Mouse (Mus musculus): ENCODE results near the gene Map7d2.
"Not testable (repeated sequence)": the region's sequence is repeated elsewhere in the genome, so short reads cannot be mapped to it uniquely, and the experiment has no call there.

Map7d2 gene

GRCm38 (mm10) chrX:159414130-159414828 is at the start of gene Map7d2:
Gene Map7d2 (plus strand): TSS chrX:159414572.
- in situ Hi-C loops (cut with MseI, MboI) = no loop called here

- in situ Hi-C loops (cut with MseI, MboI) = no loop called here
These were observed 42.3 kb upstream of the Map7d2 start, which contains the start of gene Eif1ax for GRCm38 (mm10) chrX:159371831-159372752. Gene Eif1ax (plus strand): TSS chrX:159372178.

GRCm38 (mm10) chrX:159372753-159373144 is 41.6 kb upstream of the Map7d2 start:
- in situ Hi-C loops (cut with MseI, MboI) = no loop called here

DNA sequence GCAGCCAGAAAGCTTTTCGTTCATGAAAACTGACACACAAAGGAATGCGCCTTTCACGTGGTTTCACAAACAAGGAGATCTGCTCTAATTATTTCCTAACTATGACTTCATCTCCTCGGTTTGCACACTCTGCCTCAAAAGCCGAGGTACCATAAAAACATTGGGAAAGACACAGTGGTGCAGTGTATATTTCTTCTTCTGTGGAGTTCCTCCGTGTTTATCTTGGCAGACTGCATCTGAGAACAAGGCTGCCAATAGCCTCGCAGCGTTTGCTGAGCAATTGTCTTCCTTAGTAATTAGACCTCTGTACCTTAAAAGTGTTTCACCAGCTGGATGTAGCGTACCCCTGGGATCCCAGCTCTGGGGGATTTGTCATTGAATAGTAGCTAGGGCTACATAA is 27.3 kb upstream of the Map7d2 start:
- in situ Hi-C loops (cut with MseI, MboI) = no loop called here

DNA sequence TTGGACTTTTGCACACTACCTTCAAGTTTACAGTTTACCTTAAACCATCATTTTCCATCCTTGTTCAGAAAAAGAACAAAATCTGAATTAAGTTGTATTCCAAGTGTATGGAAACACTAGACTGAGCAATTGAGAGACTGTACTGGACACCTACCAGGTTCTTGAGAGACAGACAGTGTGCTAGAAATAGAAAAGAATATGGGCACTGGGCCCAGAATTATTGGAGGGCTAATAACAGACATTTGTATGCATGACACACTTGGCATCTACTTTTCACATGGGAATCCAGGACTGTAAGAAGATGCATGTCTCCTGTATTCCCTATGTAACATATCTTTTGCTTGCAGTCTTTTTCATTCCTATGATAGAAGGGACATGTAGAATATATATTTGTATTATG is 25.4 kb upstream of the Map7d2 start:
- in situ Hi-C loops (cut with MseI, MboI) = no loop called here

- in situ Hi-C loops (cut with MseI, MboI) = no loop called here
These were observed 23.9 kb upstream of the Map7d2 start for GRCm38 (mm10) chrX:159390347-159390962.

- in situ Hi-C loops (cut with MseI, MboI) = no loop called here
These were observed 23.1 kb upstream of the Map7d2 start for GRCm38 (mm10) chrX:159391239-159391638.

- in situ Hi-C loops (cut with MseI, MboI) = no loop called here
These were observed 5.1 kb upstream of the Map7d2 start for GRCm38 (mm10) chrX:159409253-159409652.

DNA sequence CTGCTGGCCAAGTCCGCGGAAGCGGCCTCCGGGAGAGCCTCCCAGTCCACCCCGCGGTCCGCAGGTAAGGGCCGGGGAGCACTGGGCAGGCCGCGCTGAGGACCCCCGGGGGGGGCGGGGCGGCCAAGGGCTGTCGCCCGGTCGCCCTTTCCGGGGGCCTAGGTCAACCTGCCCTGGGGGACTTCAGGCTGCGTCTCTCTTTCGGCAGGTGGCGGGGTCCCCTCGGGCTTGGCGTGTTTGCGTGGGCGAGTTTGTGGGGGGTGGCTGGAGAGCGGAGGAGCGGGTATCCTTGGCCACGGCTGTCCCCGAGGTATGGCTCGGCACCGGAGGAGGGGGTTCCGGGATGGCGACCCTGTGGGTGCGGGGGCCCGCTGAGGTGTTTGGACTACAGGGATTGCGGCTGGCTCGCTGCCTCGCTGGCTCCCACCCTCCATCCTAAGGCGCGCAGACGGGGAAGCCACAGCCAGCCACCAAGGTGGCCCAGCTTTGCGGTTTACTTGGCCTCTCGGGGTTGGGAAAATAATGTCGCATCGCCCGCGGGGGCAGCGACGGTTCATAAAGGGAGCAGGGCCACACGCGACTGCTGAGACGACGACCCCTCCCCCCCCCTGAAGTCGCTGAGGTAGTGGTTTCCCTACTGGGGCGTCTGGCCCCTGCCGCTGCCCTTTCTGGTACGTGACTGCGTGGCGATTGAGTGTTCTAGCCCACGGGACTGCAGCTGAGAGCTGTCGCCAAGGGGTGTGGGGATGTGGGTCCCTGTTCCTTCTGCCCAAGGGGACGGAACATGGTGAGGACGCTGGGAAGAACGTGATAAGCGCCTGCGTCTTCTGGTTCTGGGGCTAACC is 679 bp downstream of the Map7d2 start:
- in situ Hi-C loops (cut with MseI, MboI) = no loop called here

GRCm38 (mm10) chrX:159430507-159430906 is 16.1 kb downstream of the Map7d2 start:
- in situ Hi-C loops (cut with MseI, MboI) = not testable (repeated sequence)

GRCm38 (mm10) chrX:159442128-159442527 is 27.8 kb downstream of the Map7d2 start:
- in situ Hi-C loops (cut with MseI, MboI) = no loop called here

GRCm38 (mm10) chrX:159447133-159447532 is 32.8 kb downstream of the Map7d2 start:
- in situ Hi-C loops (cut with MseI, MboI) = no loop called here

- in situ Hi-C loops (cut with MseI, MboI) = no loop called here
These were observed 44.8 kb downstream of the Map7d2 start for GRCm38 (mm10) chrX:159459006-159459654.

DNA sequence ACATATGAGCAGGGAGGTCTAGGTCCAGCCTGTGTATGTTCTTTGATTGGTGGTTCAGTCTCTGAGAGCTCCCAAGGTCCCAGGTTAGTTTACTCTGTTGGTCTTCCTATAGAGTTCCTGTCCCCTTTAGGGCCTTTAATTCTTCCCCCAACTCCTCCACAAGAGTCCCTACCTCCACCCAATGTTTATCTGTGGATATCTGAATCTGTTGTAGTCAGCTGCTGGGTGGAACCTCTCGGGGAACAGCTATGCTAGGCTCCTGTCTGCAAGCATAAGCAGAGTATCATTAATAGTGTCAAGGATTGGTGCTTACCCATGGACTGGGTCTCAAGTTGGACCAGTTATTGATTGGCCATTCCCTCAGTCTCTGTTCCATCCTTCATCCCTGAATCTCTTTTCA is 60.4 kb downstream of the Map7d2 start:
- in situ Hi-C loops (cut with MseI, MboI) = no loop called here

- in situ Hi-C loops (cut with MseI, MboI) = not testable (repeated sequence)
These were observed 64.0 kb downstream of the Map7d2 start for GRCm38 (mm10) chrX:159478243-159478940.

DNA sequence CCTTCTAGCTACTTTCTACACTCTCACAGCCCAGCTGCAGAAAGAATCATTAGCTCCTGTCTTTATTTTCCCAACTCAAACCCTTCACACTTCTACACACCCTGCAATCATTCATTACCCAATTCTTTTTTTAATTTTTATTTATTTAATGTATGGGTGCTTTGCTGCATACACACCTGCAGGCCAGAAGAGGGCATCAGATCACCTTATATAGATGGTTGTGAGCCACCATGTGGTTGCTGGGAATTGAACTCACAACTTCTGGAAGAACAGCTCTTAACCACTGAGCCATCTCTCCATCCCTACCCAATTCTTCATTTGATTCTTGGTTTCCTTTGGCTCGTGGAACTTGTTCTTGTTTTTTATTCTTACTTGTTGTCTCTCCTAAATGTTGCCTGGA is 69.9 kb downstream of the Map7d2 start:
- in situ Hi-C loops (cut with MseI, MboI) = loop anchor here in 1 of 2 experiments (10.0 kb wide), 1 partner anchor 121 kb away; no protein-coding TSS in a partner anchor

DNA sequence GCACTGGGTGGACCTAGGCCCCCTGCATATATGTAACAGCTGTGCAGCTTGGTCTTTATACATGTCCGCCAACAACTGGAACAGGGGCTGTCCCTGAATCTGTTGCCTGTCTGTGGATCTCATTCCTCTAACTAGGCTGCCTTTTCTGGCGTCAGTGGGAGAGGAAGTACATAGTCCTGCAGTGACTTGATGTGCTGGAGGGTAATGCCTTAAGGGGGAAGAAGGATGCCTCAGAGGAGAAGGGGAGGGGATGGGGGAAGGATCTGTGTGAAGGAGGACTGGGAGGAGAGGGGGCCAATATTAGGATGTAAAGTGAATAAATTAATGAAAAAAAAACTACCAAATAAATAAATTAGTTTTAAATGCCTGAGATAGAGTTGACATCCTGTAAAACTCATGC is 88.8 kb downstream of the Map7d2 start:
- in situ Hi-C loops (cut with MseI, MboI) = no loop called here

- in situ Hi-C loops (cut with MseI, MboI) = no loop called here
These were observed 94.1 kb downstream of the Map7d2 start for GRCm38 (mm10) chrX:159508331-159509036.

DNA sequence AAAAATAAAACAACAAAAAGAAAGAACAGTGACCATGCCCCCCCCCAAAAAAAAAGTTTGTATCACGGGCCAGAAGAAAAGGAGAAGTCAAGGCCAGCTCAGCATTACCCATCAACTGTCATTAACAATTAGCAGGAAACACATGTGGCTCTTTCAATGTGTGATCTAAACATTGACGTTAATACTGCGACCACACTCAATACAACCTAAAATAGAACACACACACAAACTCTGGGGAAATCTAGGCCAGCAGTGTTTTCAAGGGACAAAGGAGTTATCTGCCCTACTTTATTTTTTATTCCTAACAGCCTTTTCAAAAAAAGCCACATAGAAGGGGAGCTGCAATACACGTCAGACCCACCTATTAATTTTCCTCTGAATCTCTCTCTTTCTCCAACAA is 94.7 kb downstream of the Map7d2 start:
- in situ Hi-C loops (cut with MseI, MboI) = no loop called here

Measured in mouse trophoblast stem cell (cell line).